Mouse (Mus musculus): ENCODE results near the gene Gm30083. TPM values are rescaled to one million over a fixed set of nuclear protein-coding genes. Genes with fewer than 3 reads are reported as not detected.

Gene Gm30083
- polyA plus RNA-seq, 1 experiment from 2014 or later, result not detected

GRCm38 (mm10) chr14:33952233-33952981 is 62.6 kb downstream of the Gm30083 start:
- Histone ChIP-seq H3K4me2 (ENCODE audit: low read depth, low read length) (no peak overlapping the region), H3K27ac (ENCODE audit: low read length) (no peak overlapping the region), H3K27me3 (ENCODE audit: control insufficient read depth, insufficient read depth, low read length) (no peaks in the 10 kb centered on the region), H3K4me3 (ENCODE audit: low read length) (no peak overlapping the region), H3K36me3 (ENCODE audit: control insufficient read depth, insufficient read depth) (no peaks in the 10 kb centered on the region), H3K4me1 (ENCODE audit: control insufficient read depth, insufficient read depth, low read length) (no peaks in the 10 kb centered on the region), H3K9ac (ENCODE audit: low read length) (no peak overlapping the region), H3K9me3 (replicated peaks; ENCODE audit: control insufficient read depth, low read length) (no peaks in the 10 kb centered on the region)
- no peak for ATAC-seq (replicated peaks; ENCODE audit: extremely low read depth, insufficient read depth, low FRiP score)
- 51% methylated on average over 6 of the region's 6 CpGs for WGBS

- no peaks in the 10 kb centered on the region for H3K36me3 ChIP-seq (ENCODE audit: control insufficient read depth, insufficient read depth)
- H3K4me1 ChIP-seq (ENCODE audit: control insufficient read depth, insufficient read depth, low read length), result no peaks in the 10 kb centered on the region
- no peak overlapping the region for H3K4me3 ChIP-seq (ENCODE audit: low read length)
- WGBS, result 73% methylated on average over 6 of the region's 6 CpGs
- no peaks in the 10 kb centered on the region for H3K27me3 ChIP-seq (ENCODE audit: control insufficient read depth, insufficient read depth, low read length)
- no peak overlapping the region for H3K27ac ChIP-seq (ENCODE audit: low read length)
- H3K4me2 ChIP-seq (ENCODE audit: low read depth, low read length), result no peak overlapping the region
- no peak for ATAC-seq (replicated peaks; ENCODE audit: extremely low read depth, insufficient read depth, low FRiP score)
- no peaks in the 10 kb centered on the region for H3K9me3 ChIP-seq (replicated peaks; ENCODE audit: control insufficient read depth, low read length)
- H3K9ac ChIP-seq (ENCODE audit: low read length), result no peak overlapping the region
These were observed 68.9 kb downstream of the Gm30083 start for GRCm38 (mm10) chr14:33946125-33946524.

GRCm38 (mm10) chr14:33942222-33942621 is 72.8 kb downstream of the Gm30083 start:
- Histone ChIP-seq H3K9ac (ENCODE audit: low read length) (no peak overlapping the region), H3K4me1 (ENCODE audit: control insufficient read depth, insufficient read depth, low read length) (no peaks in the 10 kb centered on the region), H3K9me3 (replicated peaks; ENCODE audit: control insufficient read depth, low read length) (no peaks in the 10 kb centered on the region), H3K27ac (ENCODE audit: low read length) (no peak overlapping the region), H3K4me2 (ENCODE audit: low read depth, low read length) (no peak overlapping the region), H3K36me3 (ENCODE audit: control insufficient read depth, insufficient read depth) (no peaks in the 10 kb centered on the region), H3K4me3 (ENCODE audit: low read length) (no peak overlapping the region), H3K27me3 (ENCODE audit: control insufficient read depth, insufficient read depth, low read length) (0 out of 2 replicates have a peak, but pooled peaks cover 4% of the 10 kb centered on the region)
- ATAC-seq (replicated peaks; ENCODE audit: extremely low read depth, insufficient read depth, low FRiP score), result no peak
- 67% methylated on average over 5 of the region's 5 CpGs for WGBS

GRCm38 (mm10) chr14:33940739-33941138 is 74.2 kb downstream of the Gm30083 start, which contains the start of gene Gdf2:
Gdf2 (plus strand) TSS chr14:33941039.
- no peak within 1 kb of the TSS for H3K27ac ChIP-seq (ENCODE audit: low read length)
- ATAC-seq (replicated peaks; ENCODE audit: extremely low read depth, insufficient read depth, low FRiP score), result peak; percentile 28; the same call in 1 of the 2 replicates

GRCm38 (mm10) chr14:33939117-33939516 is 75.9 kb downstream of the Gm30083 start:
- H3K4me1 ChIP-seq (ENCODE audit: control insufficient read depth, insufficient read depth, low read length), result no peaks in the 10 kb centered on the region
- H3K4me2 ChIP-seq (ENCODE audit: low read depth, low read length), result peak overlapping the region; percentile 55
- peak; percentile 30; the same call in 1 of the 2 replicates for ATAC-seq (replicated peaks; ENCODE audit: extremely low read depth, insufficient read depth, low FRiP score)
- H3K4me3 ChIP-seq (ENCODE audit: low read length), result peak overlapping the region; percentile 33
- no peak overlapping the region for H3K27ac ChIP-seq (ENCODE audit: low read length)
- 32% methylated on average over 9 of the region's 9 CpGs for WGBS
- no peaks in the 10 kb centered on the region for H3K36me3 ChIP-seq (ENCODE audit: control insufficient read depth, insufficient read depth)
- no peaks in the 10 kb centered on the region for H3K9me3 ChIP-seq (replicated peaks; ENCODE audit: control insufficient read depth, low read length)
- H3K9ac ChIP-seq (ENCODE audit: low read length), result no peak overlapping the region
- 0 out of 2 replicates have a peak, but pooled peaks cover 4% of the 10 kb centered on the region for H3K27me3 ChIP-seq (ENCODE audit: control insufficient read depth, insufficient read depth, low read length)

More at GRCm38 (mm10) chr14:33940739-33941138, 74.2 kb downstream of the Gm30083 start, which contains the start of gene Gdf2:
- 24% methylated on average over 8 of the region's 8 CpGs for WGBS
- Histone ChIP-seq H3K4me3 (ENCODE audit: low read length) (no peak within 1 kb of the TSS), H3K9ac (ENCODE audit: low read length) (no peak within 1 kb of the TSS), H3K4me1 (ENCODE audit: control insufficient read depth, insufficient read depth, low read length) (no peaks in the 10 kb centered on the region), H3K36me3 (ENCODE audit: control insufficient read depth, insufficient read depth) (no peaks in the 10 kb centered on the region), H3K4me2 (ENCODE audit: low read depth, low read length) (no peak within 1 kb of the TSS), H3K9me3 (replicated peaks; ENCODE audit: control insufficient read depth, low read length) (no peaks in the 10 kb centered on the region), H3K27me3 (ENCODE audit: control insufficient read depth, insufficient read depth, low read length) (0 out of 2 replicates have a peak, but pooled peaks cover 4% of the 10 kb centered on the region)

Other genes starting within 250 kb of the Gm30083 start
- 6.2 and 7.4 TPM in 2 replicates for gene Gdf10, start 91.6 kb downstream of the Gm30083 start, polyA plus RNA-seq (2015; fragmentation: Nextera tagmentation; extraction: Ambion mirVana)
- gene Gdf2, start 74.1 kb downstream of the Gm30083 start, polyA plus RNA-seq (2015; fragmentation: Nextera tagmentation; extraction: Ambion mirVana), result 0.17 and 0.20 TPM in 2 replicates
- 0.03 TPM in 1 of 2 replicates, not detected in the other for gene Rbp3, start 61.2 kb downstream of the Gm30083 start, polyA plus RNA-seq (2015; fragmentation: Nextera tagmentation; extraction: Ambion mirVana)
- 0.04 TPM in 1 of 2 replicates, not detected in the other for gene Zfp488, start 36.4 kb downstream of the Gm30083 start, polyA plus RNA-seq (2015; fragmentation: Nextera tagmentation; extraction: Ambion mirVana)
- not detected in 2 replicates for gene Gm5460, start 1.6 kb upstream of the Gm30083 start, polyA plus RNA-seq (2015; fragmentation: Nextera tagmentation; extraction: Ambion mirVana)
- gene Antxrl, start 37.5 kb upstream of the Gm30083 start, polyA plus RNA-seq (2015; fragmentation: Nextera tagmentation; extraction: Ambion mirVana), result not detected in 2 replicates
- 5.2 and 5.3 TPM in 2 replicates for gene Anxa8, start 70.8 kb upstream of the Gm30083 start, polyA plus RNA-seq (2015; fragmentation: Nextera tagmentation; extraction: Ambion mirVana)
- gene A630023A22Rik, start 87.6 kb upstream of the Gm30083 start, polyA plus RNA-seq (2015; fragmentation: Nextera tagmentation; extraction: Ambion mirVana), result 0.12 TPM in 1 of 2 replicates, not detected in the other
- 0.07 TPM in 1 of 2 replicates, not detected in the other for gene Npy4r, start 137.3 kb upstream of the Gm30083 start, polyA plus RNA-seq (2015; fragmentation: Nextera tagmentation; extraction: Ambion mirVana)
- gene Gprin2, start 186.5 kb upstream of the Gm30083 start, polyA plus RNA-seq (2015; fragmentation: Nextera tagmentation; extraction: Ambion mirVana), result 0.11 and 0.14 TPM in 2 replicates
- 0.42 and 0.57 TPM in 2 replicates for gene Syt15, start 204.4 kb upstream of the Gm30083 start, polyA plus RNA-seq (2015; fragmentation: Nextera tagmentation; extraction: Ambion mirVana)